Mouse (Mus musculus) cerebral cortex, adult 2 months (tissue): ENCODE results near the gene Ms4a1.

ENCODE experiments used
- WGBS: fragments of 180-500 bp; shearing (Covaris S2); methylation state at CpG from one replicate; pipeline ENCODE4 v1.1.7; 2018; 5-methylcytosine and 5-hydroxymethylcytosine counted together

Ms4a1 gene

GRCm38 (mm10) chr19:11266052-11266845, at the start of gene Ms4a1:
Ms4a1 (minus strand) TSS chr19:11266241.
- WGBS, result 84% methylated on average over 8 of the region's 8 CpGs

- WGBS, result 69% methylated on average over 1 of the region's 1 CpGs
These were observed 48.3 kb upstream of the Ms4a1 start, which contains the start of gene Ms4a14 for GRCm38 (mm10) chr19:11314354-11314753. Ms4a14 (minus strand) TSS chr19:11314454.

GRCm38 (mm10) chr19:11299529-11299928, 33.5 kb upstream of the Ms4a1 start:
- WGBS, result 42% methylated on average over 4 of the region's 4 CpGs

GRCm38 (mm10) chr19:11298939-11299338, 32.9 kb upstream of the Ms4a1 start:
- WGBS, result 41% methylated on average over 2 of the region's 2 CpGs

GRCm38 (mm10) chr19:11293616-11294015, 27.6 kb upstream of the Ms4a1 start:
- 14% methylated on average over 3 of the region's 3 CpGs for WGBS

GRCm38 (mm10) chr19:11292990-11293389, 26.9 kb upstream of the Ms4a1 start:
- WGBS, result 4% methylated on average over 12 of the region's 12 CpGs

DNA sequence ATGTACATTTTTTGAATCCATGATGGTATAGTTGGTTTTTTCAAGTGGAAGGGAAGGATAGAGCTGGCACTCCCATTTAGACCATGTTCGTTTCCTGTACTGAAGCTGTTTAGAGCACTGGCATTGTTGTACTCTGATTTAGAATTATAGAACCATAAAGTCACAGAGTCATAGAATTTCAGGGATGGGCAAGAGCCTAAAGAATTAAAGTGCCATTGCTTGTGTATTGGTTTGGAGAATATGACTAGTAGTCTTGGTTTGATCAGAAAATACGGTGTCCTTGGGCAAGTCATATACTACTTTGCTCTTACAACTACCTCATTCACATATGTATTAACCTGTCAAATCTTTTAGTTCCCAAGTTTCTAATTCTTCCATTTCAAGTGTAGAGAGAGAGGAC, 17.7 kb upstream of the Ms4a1 start, which contains the start of gene Ms4a5:
Gene Ms4a5, minus strand, starts transcription at position 101 of the 400 bp plus-strand sequence.
- WGBS, result 94% methylated on average over 2 of the region's 2 CpGs

- WGBS, result 93% methylated on average over 3 of the region's 3 CpGs
These were observed 14.2 kb upstream of the Ms4a1 start for GRCm38 (mm10) chr19:11280223-11280622.

- 79% methylated on average over 5 of the region's 5 CpGs for WGBS
These were observed 10.4 kb upstream of the Ms4a1 start for GRCm38 (mm10) chr19:11276431-11276830.

GRCm38 (mm10) chr19:11266956-11267355, 915 bp upstream of the Ms4a1 start:
- WGBS, result 80% methylated on average over 4 of the region's 4 CpGs

DNA sequence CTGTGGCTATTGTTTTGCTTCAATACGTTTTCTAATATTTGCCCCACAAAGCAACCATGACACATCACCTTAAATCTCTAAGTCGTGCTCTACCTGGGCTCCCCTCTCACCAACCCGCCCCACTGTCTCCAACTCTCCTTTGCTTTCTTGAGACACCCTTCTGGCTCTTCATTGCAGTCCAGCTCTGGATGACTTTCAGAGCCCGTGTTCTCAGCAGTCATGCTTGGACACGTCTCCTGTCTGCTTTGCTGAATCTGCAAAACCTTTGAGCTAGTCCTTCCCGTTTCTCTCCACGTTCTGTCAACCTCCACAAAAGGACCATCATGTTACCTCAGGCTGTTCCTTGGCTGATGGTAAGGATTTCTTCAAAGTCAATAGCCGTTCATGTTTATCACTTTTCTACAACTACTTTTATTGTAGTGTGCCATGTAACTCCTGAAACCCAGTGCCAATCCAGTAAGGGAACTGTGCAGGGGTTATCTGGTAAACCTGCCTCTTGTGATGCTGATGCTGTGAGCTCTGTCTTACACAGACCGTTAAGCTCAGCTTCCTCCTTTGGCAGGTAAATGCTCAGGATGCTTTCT, 1.3 kb downstream of the Ms4a1 start:
- WGBS, result 84% methylated on average over 9 of the region's 9 CpGs

GRCm38 (mm10) chr19:11263549-11263948, 2.5 kb downstream of the Ms4a1 start:
- WGBS, result 81% methylated on average over 3 of the region's 3 CpGs

DNA sequence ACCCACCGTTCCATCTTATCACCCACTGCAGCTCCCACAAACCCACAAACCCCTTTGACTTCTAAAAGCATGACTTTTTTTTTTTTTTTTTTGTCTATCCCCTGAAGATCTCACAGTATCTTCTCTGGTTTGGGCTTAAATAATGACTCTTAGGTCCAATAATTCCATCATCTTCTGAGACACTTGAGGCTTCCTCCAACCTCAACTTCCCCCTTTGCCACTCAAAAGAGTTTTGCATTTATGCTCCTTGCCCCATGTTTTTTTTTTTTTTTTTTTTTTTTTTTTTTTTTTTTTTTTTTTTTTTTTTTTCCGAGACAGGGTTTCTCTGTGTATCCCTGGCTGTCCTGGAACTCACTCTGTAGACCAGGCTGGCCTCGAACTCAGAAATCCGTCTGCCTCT, 3.1 kb downstream of the Ms4a1 start:
- WGBS, result 72% methylated on average over 4 of the region's 4 CpGs

DNA sequence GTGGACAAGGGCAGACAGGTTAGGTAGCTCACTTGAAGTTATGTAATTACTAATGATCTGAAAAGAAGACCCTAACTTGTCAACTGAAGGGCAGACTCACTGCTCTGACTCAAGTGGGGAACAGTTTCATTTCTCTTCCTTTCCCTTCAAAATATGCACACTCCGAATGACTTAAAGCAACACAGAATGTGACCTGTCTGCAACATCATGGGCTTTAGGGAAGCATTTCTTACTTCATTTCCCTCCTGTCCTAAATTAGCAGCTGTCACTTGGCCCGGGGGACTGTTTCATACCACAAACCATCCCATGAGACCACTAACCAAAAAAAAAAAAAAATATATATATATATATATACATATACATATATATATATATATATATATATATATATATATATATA, 4.5 kb downstream of the Ms4a1 start:
- whole genome bisulfite sequencing, result 90% methylated on average over 2 of the region's 2 CpGs

GRCm38 (mm10) chr19:11242560-11242959, 23.5 kb downstream of the Ms4a1 start:
- WGBS, result 65% methylated on average over 5 of the region's 5 CpGs

DNA sequence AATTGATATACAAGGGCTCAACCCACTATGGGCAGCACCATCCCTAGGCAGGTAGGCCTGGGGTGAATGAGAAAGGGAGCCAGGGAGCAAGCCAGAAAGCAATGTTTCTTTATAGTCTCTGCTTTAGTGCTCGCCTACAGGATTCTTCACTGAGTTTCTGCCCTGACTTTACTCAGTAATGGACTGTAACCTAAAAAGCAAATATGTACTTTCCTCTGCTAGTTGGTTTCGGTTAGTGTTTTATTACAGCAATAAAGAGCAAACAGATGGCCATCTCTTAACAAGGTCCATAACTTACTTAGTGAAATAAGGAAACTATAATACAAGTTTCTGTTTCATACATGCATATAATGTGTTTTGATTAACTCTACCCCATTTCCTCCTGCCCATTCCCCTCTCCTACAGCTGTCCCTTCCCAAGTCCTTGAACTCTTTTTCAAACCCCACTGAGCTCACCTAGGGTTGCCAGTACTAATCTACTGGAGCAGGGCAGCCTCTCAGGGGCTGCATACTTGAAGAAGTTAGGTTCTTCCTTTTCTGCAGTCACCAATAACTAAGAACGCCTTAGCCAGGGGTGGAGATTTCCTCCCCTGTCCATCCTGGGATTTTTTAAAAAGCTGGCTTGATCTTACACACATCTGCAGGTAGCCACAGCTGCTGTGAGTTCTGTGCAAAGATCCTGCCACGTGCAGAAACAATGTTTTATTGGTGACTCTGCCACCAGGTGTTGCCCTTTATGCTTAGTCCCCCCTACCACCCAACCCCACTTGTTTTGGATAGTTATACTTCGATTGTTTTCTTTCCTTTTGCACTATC, 30.9 kb downstream of the Ms4a1 start:
- WGBS, result 82% methylated on average over 5 of the region's 5 CpGs

DNA sequence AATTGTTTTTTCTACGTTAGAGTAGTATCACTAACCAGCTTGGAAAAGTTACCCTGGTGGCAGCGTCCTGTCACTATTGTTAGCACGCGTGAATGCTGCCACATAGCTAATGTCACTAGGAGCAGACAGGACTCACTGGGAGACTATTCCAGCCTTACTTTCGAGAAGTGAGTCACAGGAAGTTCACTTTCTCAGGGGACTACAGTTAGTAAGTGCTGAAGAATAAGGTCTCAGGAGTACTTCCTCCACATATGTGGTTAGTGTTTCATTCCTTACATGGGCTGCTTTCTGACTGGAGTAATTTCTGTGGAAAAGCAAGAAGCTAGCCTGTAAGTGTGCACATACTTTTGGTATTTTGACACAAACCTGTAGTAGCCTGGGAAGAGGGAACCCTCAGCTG, 31.8 kb downstream of the Ms4a1 start:
- WGBS, result 80% methylated on average over 5 of the region's 5 CpGs

- WGBS, result 76% methylated on average over 5 of the region's 5 CpGs
These were observed 33.7 kb downstream of the Ms4a1 start, which contains the start of gene Ms4a12 for GRCm38 (mm10) chr19:11232348-11232747. Ms4a12 (minus strand) TSS chr19:11232448.
